8 mouse cellular contexts compared by ENCODE assay signal in the genomic region with DNA sequence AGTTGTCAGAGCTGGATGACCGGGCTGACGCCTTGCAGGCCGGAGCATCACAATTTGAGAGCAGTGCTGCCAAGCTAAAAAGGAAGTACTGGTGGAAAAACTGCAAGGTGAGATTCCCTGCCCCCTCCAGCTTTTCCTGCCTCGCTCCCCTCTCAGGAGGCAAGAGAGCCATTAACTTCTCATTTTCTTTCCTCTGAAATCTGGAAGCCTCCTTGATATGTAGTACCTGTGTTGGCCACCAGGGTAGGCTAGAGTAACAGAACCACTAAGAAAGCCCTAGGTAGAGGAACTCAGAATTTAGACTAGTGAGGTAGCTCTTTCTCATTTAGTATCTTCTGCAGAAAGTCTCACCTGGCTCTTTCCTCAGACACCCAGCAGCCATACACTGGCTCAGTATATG. TPM values are rescaled to one million over a fixed set of nuclear protein-coding genes. Genes with fewer than 3 reads are reported as not detected.
DNase-seq lines count a peak whose midpoint lies in the region; ATAC-seq and TF ChIP-seq lines count a peak whose summit lies in the region.

No protein-coding gene starts in this region.

- H3K36me3 ChIP-seq in heart, embryonic 11.5 days (ENCODE audit: control insufficient read depth, insufficient read depth, low read length), result 0 out of 2 replicates have a peak, but pooled peaks cover 2% of the 10 kb centered on the region

- WGBS in heart, embryonic 11.5 days (ENCODE audit: insufficient replicate concordance), result 70% methylated on average over 4 of the region's 4 CpGs
- WGBS in bone marrow, adult 2 months, result 32% methylated on average over 4 of the region's 4 CpGs

- H3K4me1 ChIP-seq in heart, embryonic 11.5 days (ENCODE audit: control insufficient read depth, insufficient read depth, low read length), result peaks cover 3% of the 10 kb centered on the region; the same call in 1 of the 2 replicates
- peaks cover 7% of the 10 kb centered on the region for H3K4me1 ChIP-seq in bone marrow, adult 2 months (ENCODE audit: control insufficient read depth, insufficient read depth, low read length)

- H3K9ac ChIP-seq in heart, embryonic 11.5 days (ENCODE audit: low read depth, low read length), result no peak overlapping the region

- H3K27ac ChIP-seq in heart, embryonic 11.5 days (ENCODE audit: low read depth, low read length), result no peak overlapping the region
- H3K27ac ChIP-seq in bone marrow, adult 2 months (ENCODE audit: control insufficient read depth, insufficient read depth, low read depth, low read length, poor library complexity), result peak overlapping the region; percentile 25; the same call in 1 of the 2 replicates

- no peaks in the 10 kb centered on the region for H3K27me3 ChIP-seq in heart, embryonic 11.5 days (ENCODE audit: control insufficient read depth, insufficient read depth, low read length)

- no peaks in the 10 kb centered on the region for H3K9me3 ChIP-seq in heart, embryonic 11.5 days (replicated peaks; ENCODE audit: control insufficient read depth, low read length)

- TF ChIP-seq CTCF in bone marrow, adult 2 months (IDR thresholded peaks at IDR 0.05; ENCODE audit: control insufficient read depth, insufficient read depth, low read length), result peak; percentile 45; the same call in 1 of the 2 replicates

- DNase-seq in heart, adult 9 months (ENCODE audit: low spot score in 2 of 2), result peak; percentile 41 to 63
- peak; percentile 82 for DNase-seq in CD4-positive helper T cell, adult 2 months (ENCODE audit: low read depth, low spot score)
- DNase-seq in layer of hippocampus, postnatal 14 days (ENCODE audit: low spot score in 2 of 2), result peak; percentile 53 to 69
- peak; percentile 89 for DNase-seq in naive thymus-derived CD4-positive, alpha-beta T cell, adult 2 months (ENCODE audit: low read depth)
- peak; percentile 84 for DNase-seq in thymus, postnatal 14 days

- TF ChIP-seq POLR2A in bone marrow, adult 2 months (IDR thresholded peaks at IDR 0.05; ENCODE audit: borderline replicate concordance, control insufficient read depth, low read depth, low read length), result no peak

- no peak for ATAC-seq in heart, embryonic 11.5 days (replicated peaks; ENCODE audit: insufficient number of reproducible peaks, low FRiP score, low TSS enrichment)
- ATAC-seq in erythroid progenitor cell, adult 5-6 weeks (replicated peaks; ENCODE audit: low FRiP score, poor library complexity, severe bottlenecking), result 0 out of 2 replicates have a peak, but pooled peaks have one; percentile 36

- H3K4me2 ChIP-seq in heart, embryonic 11.5 days, result no peak overlapping the region

- no peak overlapping the region for H3K4me3 ChIP-seq in heart, embryonic 11.5 days (ENCODE audit: low read depth, low read length)
- peak overlapping the region; percentile 31 for H3K4me3 ChIP-seq in bone marrow, adult 2 months (replicated peaks; ENCODE audit: control insufficient read depth, low read depth, low read length)

RNA-seq across cellular contexts. Expression of a gene that starts 3.6 kb away (rescaled TPM):
- 1.6 and 2.2 TPM in 2 replicates for polyA plus RNA-seq in heart, embryonic 11.5 days (2014; fragmentation: Nextera tagmentation; extraction: Ambion mirVana)
- 11.3 and 32.6 TPM in 2 replicates for polyA plus RNA-seq in bone marrow, adult 2 months (2011; ENCODE audit: insufficient read depth, insufficient read length, low replicate concordance, missing spikeins)
- total RNA-seq in erythroid progenitor cell, adult 5-6 weeks (2015; ENCODE audit: low replicate concordance), result 4.7 and 6.7 TPM in 2 replicates
- total RNA-seq in erythroid progenitor cell, adult 5-6 weeks (2017; ENCODE audit: low replicate concordance), result 2.0 and 10.0 TPM in 2 replicates
- 10 to 100 TPM; 49.3 to 62.7 TPM for total RNA-seq in layer of hippocampus, postnatal 14 days (2021)

RNA-seq across cellular contexts. Expression of a gene that starts 12.7 kb away (rescaled TPM):
- 2.0 and 2.2 TPM in 2 replicates for polyA plus RNA-seq in heart, embryonic 11.5 days (2014; fragmentation: Nextera tagmentation; extraction: Ambion mirVana)
- polyA plus RNA-seq in bone marrow, adult 2 months (2011; ENCODE audit: insufficient read depth, insufficient read length, low replicate concordance, missing spikeins), result 4.1 and 6.2 TPM in 2 replicates
- 0.84 and 1.8 TPM in 2 replicates for total RNA-seq in erythroid progenitor cell, adult 5-6 weeks (2015; ENCODE audit: low replicate concordance)
- total RNA-seq in erythroid progenitor cell, adult 5-6 weeks (2017; ENCODE audit: low replicate concordance), result 6.7 and 6.8 TPM in 2 replicates
- 1 to 10 TPM; 2.9 to 3.1 TPM for total RNA-seq in layer of hippocampus, postnatal 14 days (2021)

RNA-seq across cellular contexts. Expression of a gene that starts 17.8 kb away (rescaled TPM):
- polyA plus RNA-seq in heart, embryonic 11.5 days (2014; fragmentation: Nextera tagmentation; extraction: Ambion mirVana), result 1.2 and 1.4 TPM in 2 replicates
- polyA plus RNA-seq in bone marrow, adult 2 months (2011; ENCODE audit: insufficient read depth, insufficient read length, low replicate concordance, missing spikeins), result 7.0 and 10.7 TPM in 2 replicates
- 5.0 and 7.5 TPM in 2 replicates for total RNA-seq in erythroid progenitor cell, adult 5-6 weeks (2015; ENCODE audit: low replicate concordance)
- total RNA-seq in erythroid progenitor cell, adult 5-6 weeks (2017; ENCODE audit: low replicate concordance), result 0.51 and 1.2 TPM in 2 replicates
- total RNA-seq in layer of hippocampus, postnatal 14 days (2021), result not detected

RNA-seq across cellular contexts. Expression of a gene that starts 27.4 kb away (rescaled TPM):
- polyA plus RNA-seq in heart, embryonic 11.5 days (2014; fragmentation: Nextera tagmentation; extraction: Ambion mirVana), result 226 and 234 TPM in 2 replicates
- 153 and 193 TPM in 2 replicates for polyA plus RNA-seq in bone marrow, adult 2 months (2011; ENCODE audit: insufficient read depth, insufficient read length, low replicate concordance, missing spikeins)
- 63.3 and 85.8 TPM in 2 replicates for total RNA-seq in erythroid progenitor cell, adult 5-6 weeks (2015; ENCODE audit: low replicate concordance)
- total RNA-seq in erythroid progenitor cell, adult 5-6 weeks (2017; ENCODE audit: low replicate concordance), result 64.1 and 65.3 TPM in 2 replicates
- total RNA-seq in layer of hippocampus, postnatal 14 days (2021), result 10 to 100 TPM; 67.7 to 74.4 TPM

RNA-seq across cellular contexts. Expression of a gene that starts 27.5 kb away (rescaled TPM):
- 82.3 and 84.0 TPM in 2 replicates for polyA plus RNA-seq in heart, embryonic 11.5 days (2014; fragmentation: Nextera tagmentation; extraction: Ambion mirVana)
- 314 and 361 TPM in 2 replicates for polyA plus RNA-seq in bone marrow, adult 2 months (2011; ENCODE audit: insufficient read depth, insufficient read length, low replicate concordance, missing spikeins)
- 953 and 1,019 TPM in 2 replicates for total RNA-seq in erythroid progenitor cell, adult 5-6 weeks (2015; ENCODE audit: low replicate concordance)
- 924 and 1,011 TPM in 2 replicates for total RNA-seq in erythroid progenitor cell, adult 5-6 weeks (2017; ENCODE audit: low replicate concordance)
- 10 to 100 TPM; 26.8 to 29.8 TPM for total RNA-seq in layer of hippocampus, postnatal 14 days (2021)

Comparison
In these comparisons a context has a peak if more than half of its experiments do, and no peak if none do; other contexts are left out.
1. RNA of a gene that starts 3.6 kb away (total RNA-seq): 49.3 to 62.7 TPM in layer of hippocampus, postnatal 14 days; 2.0 to 10.0 TPM in erythroid progenitor cell, adult 5-6 weeks; every median in the first group is over 4 times any median in the second.
2. Peak in every context shown above with its lines, with median percentiles within 50 percentile points of each other: DNase-seq.